Mouse (Mus musculus) liver, embryonic 16.5 days (tissue): ENCODE measurements around the gene Mab21l3. TPM values are rescaled to one million over a fixed set of nuclear protein-coding genes. Genes with fewer than 3 reads are reported as not detected.
A peak's percentile ranks its signal among the peaks of the same experiment; 100 is the strongest.

Source experiments
- ATAC-seq: fragments of 200-750 bp; cut with Nextera tagmentation; 2 replicates; pipeline ENCODE4 v1.8.0; 2017; ENCODE audit warnings: low read depth, mild to moderate bottlenecking, moderate number of reproducible peaks, moderate library complexity
- H3K27ac ChIP-seq: fragments of 300-500 bp; sonication (generic); 2 replicates; pipeline ENCODE4 v1.5.1; 2014; ENCODE audit warnings: mild to moderate bottlenecking, low read length
- H3K27me3 ChIP-seq: fragments of 300-500 bp; sonication (generic); 2 replicates; pipeline ENCODE4 v1.6.1; 2014; ENCODE audit warnings: low read depth, low read length, mixed read lengths; ENCODE audit not compliant: control insufficient read depth, insufficient read depth
- H3K36me3 ChIP-seq: fragments of 300-500 bp; sonication (generic); 2 replicates; pipeline ENCODE4 v1.6.1; 2014; ENCODE audit warnings: mild to moderate bottlenecking; ENCODE audit not compliant: control insufficient read depth, insufficient read depth
- H3K4me1 ChIP-seq: fragments of 300-500 bp; sonication (generic); 2 replicates; pipeline ENCODE4 v1.6.1; 2014; ENCODE audit warnings: low read depth, low read length, mixed read lengths; ENCODE audit not compliant: control insufficient read depth
- H3K4me2 ChIP-seq: fragments of 300-500 bp; sonication (generic); 2 replicates; pipeline ENCODE4 v1.6.1; 2014; ENCODE audit warnings: low read depth, low read length, mixed read lengths
- H3K4me3 ChIP-seq: fragments of 300-500 bp; sonication (generic); 2 replicates; pipeline ENCODE4 v1.5.1; 2014; ENCODE audit warnings: low read depth, mild to moderate bottlenecking, low read length
- H3K9ac ChIP-seq: fragments of 300-500 bp; sonication (generic); 2 replicates; pipeline ENCODE4 v1.6.1; 2014; ENCODE audit warnings: low read depth, low read length
- H3K9me3 ChIP-seq: fragments of 300-500 bp; sonication (generic); replicated peaks from 2 replicates; pipeline ENCODE4 v1.6.1; 2016; ENCODE audit warnings: low read length; ENCODE audit not compliant: control insufficient read depth
- WGBS: fragments of 180-500 bp; shearing (Covaris S2); extraction: QIAGEN DNeasy Blood & Tissue Kit; methylation state at CpG from one replicate; pipeline ENCODE4 v1.1.7; 2014; ENCODE audit not compliant: insufficient replicate concordance; 5-methylcytosine and 5-hydroxymethylcytosine counted together
- polyA plus RNA-seq: library from polyadenylated mRNA; unstranded; fragments of >200 nt; fragmentation: Nextera tagmentation; extraction: Ambion mirVana; gene quantifications from 2 replicates; pipeline ENCODE4 v1.2.1, GENCODE M21; 2015

Mab21l3 gene
- polyA plus RNA-seq, 1 experiment from 2014 or later = 0.07 TPM

DNA sequence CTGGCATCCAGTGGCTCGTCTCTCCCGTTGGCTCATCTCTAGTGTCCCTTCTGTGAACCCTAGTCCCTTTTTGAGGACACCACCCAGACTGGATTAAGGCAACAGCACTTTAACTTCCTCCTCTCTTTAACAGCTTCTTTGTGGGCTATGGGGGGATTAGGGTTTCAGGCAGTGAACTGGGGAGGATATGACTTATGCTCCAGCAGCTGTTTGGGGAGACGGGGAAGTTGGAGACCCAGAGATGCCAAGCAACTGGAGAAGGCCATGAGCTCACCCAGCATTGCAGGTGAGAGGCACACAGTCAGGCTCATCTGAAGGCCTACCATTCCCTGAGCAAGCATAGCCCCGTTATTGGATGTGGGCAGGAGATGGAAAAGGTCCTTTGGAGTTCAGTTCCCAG lies 36.8 kb downstream of the Mab21l3 start:
- 50% methylated on average over 4 of the region's 4 CpGs for WGBS

DNA sequence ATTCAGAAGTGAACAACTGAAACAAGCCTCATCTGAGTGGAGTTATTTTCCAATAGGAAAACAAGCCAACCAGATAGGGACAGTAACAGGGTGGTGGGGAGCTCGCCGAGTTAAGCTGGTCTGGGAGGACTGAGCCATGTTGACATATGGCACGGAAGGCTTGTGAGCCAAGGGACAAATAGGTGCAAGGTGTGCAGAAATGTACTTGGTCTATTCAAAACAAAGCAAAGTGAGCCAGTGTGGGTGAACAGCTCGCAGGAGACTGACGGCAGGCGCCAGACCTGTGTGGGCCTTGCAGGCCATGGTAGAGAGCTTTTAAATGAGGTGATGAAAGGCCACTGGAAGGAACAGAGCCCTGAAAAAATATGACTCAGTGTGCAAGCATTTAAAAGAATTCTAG lies 41.1 kb downstream of the Mab21l3 start:
- Histone ChIP-seq H3K9me3 (no peaks in the 10 kb centered on the region), H3K4me2 (no peak overlapping the region), H3K27ac (no peak overlapping the region), H3K27me3 (no peaks in the 10 kb centered on the region), H3K4me3 (no peak overlapping the region), H3K4me1 (no peaks in the 10 kb centered on the region; the same call in 1 of the 2 replicates), H3K36me3 (no peaks in the 10 kb centered on the region), H3K9ac (no peak overlapping the region)
- WGBS = 71% methylated on average over 6 of the region's 6 CpGs
- no peak for ATAC-seq

More for the DNA sequence above, 36.8 kb downstream of the Mab21l3 start:
- Histone ChIP-seq H3K4me3 (no peak overlapping the region), H3K4me1 (no peaks in the 10 kb centered on the region), H3K4me2 (no peak overlapping the region), H3K9me3 (no peaks in the 10 kb centered on the region), H3K27ac (no peak overlapping the region), H3K27me3 (no peaks in the 10 kb centered on the region), H3K9ac (no peak overlapping the region), H3K36me3 (no peaks in the 10 kb centered on the region)
- ATAC-seq = no peak

DNA sequence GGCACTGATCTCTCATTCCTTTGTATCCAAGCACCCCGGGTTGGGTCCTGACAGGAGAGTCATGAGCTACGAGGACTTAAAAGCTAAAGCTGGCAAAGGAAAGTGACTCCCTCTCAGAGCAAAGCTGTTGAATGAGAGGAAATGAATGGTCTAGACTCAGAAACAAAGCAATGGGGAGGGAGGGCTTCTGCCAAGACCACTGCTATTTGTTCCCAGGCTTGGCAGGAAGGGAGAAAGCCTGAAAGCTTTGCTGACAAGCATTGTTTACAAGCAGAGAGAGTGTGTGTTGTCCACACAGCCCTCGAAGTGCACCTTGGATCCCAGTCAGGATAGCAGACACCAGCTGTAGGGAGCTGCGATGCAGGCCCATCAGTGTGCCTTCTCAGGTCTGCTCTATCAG lies 41.8 kb downstream of the Mab21l3 start:
- Histone ChIP-seq H3K4me1 (no peaks in the 10 kb centered on the region; the same call in 1 of the 2 replicates), H3K9me3 (no peaks in the 10 kb centered on the region), H3K27ac (no peak overlapping the region), H3K36me3 (no peaks in the 10 kb centered on the region), H3K4me2 (no peak overlapping the region), H3K4me3 (no peak overlapping the region), H3K9ac (no peak overlapping the region), H3K27me3 (no peaks in the 10 kb centered on the region)
- 52% methylated on average over 4 of the region's 4 CpGs for WGBS
- no peak for ATAC-seq

DNA sequence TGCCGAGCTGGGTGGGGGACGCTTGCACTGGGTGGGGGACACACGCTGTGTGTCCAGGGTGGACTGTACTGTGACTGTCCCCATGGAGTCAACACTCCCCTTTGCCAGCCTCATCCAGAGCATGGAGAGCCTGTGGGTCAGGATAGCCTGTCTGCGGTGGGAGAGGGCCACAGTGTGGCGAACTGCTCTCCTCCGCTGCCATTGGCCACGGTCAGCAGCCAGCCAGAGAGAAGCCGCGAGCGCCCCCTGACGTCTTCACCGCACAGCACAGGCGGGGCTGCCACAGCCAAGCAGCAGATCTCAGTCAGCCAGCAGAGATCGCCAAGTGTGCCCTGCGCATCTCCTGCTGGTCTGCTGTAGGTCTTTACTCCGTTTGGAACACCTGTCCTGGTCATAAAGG lies 42.6 kb downstream of the Mab21l3 start:
- H3K4me2 ChIP-seq = 0 out of 2 replicates have a peak overlapping the region, but pooled peaks have one; percentile 8
- H3K27ac ChIP-seq = no peak overlapping the region
- no peaks in the 10 kb centered on the region for H3K27me3 ChIP-seq
- no peaks in the 10 kb centered on the region for H3K9me3 ChIP-seq
- WGBS = 9% methylated on average over 16 of the region's 16 CpGs
- no peak overlapping the region for H3K4me3 ChIP-seq
- H3K36me3 ChIP-seq = no peaks in the 10 kb centered on the region
- H3K9ac ChIP-seq = no peak overlapping the region
- no peaks in the 10 kb centered on the region; the same call in 1 of the 2 replicates for H3K4me1 ChIP-seq
- peak; percentile 75 for ATAC-seq

DNA sequence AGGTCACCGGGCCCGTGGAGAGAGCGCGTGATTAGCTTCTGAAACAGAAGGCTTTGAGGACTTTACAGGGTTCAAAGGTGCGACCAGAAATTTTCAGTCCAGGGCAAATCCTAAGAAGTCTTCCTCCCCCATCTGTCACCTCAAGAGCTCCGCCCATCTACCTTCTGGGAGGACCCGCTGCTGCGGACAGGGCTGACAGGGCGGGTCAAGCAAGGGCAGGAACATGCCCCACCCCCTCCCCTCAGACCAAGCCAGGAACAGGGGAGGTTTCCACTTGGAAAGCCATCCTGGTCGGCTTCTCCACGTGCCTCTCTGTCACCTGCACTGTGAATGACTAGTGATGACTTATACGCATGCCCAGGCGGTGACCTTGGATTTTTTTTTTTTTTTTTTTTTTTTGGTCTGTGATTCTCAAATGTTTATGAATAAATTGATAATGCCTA lies 43.2 kb downstream of the Mab21l3 start:
- Histone ChIP-seq H3K9me3 (no peaks in the 10 kb centered on the region), H3K4me3 (no peak overlapping the region), H3K9ac (no peak overlapping the region), H3K4me1 (no peaks in the 10 kb centered on the region; the same call in 1 of the 2 replicates), H3K36me3 (no peaks in the 10 kb centered on the region), H3K4me2 (no peak overlapping the region), H3K27me3 (no peaks in the 10 kb centered on the region), H3K27ac (no peak overlapping the region)
- 27% methylated on average over 13 of the region's 13 CpGs for WGBS
- peak; percentile 43 for ATAC-seq

DNA sequence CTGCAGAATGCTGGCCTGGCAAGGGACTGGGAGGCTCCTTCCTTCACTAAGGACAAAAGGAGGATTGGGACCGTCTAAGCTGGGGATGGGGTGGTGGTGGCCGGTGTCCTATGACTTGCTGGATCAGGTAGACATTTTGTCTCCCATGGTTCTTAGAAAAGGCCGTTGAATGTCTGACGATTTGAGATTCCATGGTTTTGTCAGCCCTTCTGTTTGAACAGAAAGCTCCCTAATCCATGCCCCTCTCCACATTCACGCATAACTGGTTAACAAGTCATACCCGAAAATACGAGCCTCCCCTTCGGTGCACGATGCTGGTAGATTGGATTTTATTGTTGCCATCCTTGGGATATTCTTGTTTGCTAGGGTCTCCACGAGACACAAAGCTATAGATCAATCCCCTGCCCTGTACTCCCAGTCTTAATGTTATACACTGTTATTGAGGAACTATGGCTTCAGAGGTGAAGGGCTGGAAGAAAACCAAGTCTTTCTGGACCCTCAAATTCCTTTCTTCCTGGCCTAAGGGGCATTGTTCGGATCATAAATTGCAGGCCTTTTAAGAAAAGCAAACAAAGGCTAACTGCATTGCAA lies 43.7 kb downstream of the Mab21l3 start:
- 62% methylated on average over 11 of the region's 11 CpGs for WGBS
- no peak overlapping the region for H3K4me2 ChIP-seq
- no peaks in the 10 kb centered on the region; the same call in 1 of the 2 replicates for H3K4me1 ChIP-seq
- H3K27ac ChIP-seq = 0 out of 2 replicates have a peak overlapping the region, but pooled peaks have one; percentile 0
- H3K36me3 ChIP-seq = no peaks in the 10 kb centered on the region
- ATAC-seq = no peak
- H3K27me3 ChIP-seq = no peaks in the 10 kb centered on the region
- no peak overlapping the region for H3K9ac ChIP-seq
- H3K4me3 ChIP-seq = no peak overlapping the region
- H3K9me3 ChIP-seq = no peaks in the 10 kb centered on the region

DNA sequence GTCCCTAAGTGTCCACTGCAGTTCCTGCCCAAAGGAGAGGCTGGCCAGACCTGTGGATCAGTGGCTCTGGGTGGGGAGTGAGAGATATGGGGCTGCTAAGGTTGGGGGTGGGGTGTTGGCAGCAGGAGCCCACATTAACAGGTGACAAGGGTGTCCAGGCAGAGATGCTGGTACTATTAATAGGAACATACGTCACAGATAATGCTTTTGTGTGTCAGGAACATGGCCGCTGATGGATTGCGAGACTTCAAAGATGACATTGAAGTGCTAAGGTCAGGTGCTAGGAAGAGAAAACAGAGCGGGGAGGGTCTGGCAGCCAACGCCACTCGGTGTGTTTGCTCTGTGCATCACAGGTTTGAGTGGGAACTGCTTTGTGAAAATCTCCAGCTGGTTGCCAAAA lies 44.4 kb downstream of the Mab21l3 start:
- Histone ChIP-seq H3K27me3 (no peaks in the 10 kb centered on the region), H3K4me1 (no peaks in the 10 kb centered on the region; the same call in 1 of the 2 replicates), H3K9ac (no peak overlapping the region), H3K4me2 (no peak overlapping the region), H3K9me3 (no peaks in the 10 kb centered on the region), H3K27ac (no peak overlapping the region), H3K36me3 (no peaks in the 10 kb centered on the region), H3K4me3 (no peak overlapping the region)
- 64% methylated on average over 6 of the region's 6 CpGs for WGBS
- 0 out of 2 replicates have a peak, but pooled peaks have one; percentile 25 for ATAC-seq

DNA sequence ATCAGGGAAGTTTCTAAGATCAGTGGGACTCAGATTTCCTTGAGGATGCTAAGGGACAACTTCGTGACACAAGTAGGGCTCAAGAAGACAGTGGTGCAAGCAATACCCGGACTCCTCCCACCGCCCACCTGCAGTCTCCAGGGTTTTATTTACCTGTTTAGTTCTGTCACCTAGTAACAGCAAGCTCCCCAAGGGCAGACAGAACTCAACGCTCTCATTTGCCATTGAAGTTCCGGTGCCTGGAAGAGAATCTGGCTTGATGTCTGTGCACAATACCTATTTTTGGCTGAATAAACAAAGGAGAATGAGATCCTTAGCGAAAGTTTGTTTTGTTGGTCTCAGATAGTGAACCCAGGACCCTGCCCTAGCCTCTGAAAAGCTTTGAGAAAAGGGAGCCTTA lies 45.0 kb downstream of the Mab21l3 start:
- no peak overlapping the region for H3K9ac ChIP-seq
- H3K27ac ChIP-seq = no peak overlapping the region
- no peaks in the 10 kb centered on the region for H3K36me3 ChIP-seq
- ATAC-seq = no peak
- no peaks in the 10 kb centered on the region for H3K9me3 ChIP-seq
- no peaks in the 10 kb centered on the region; the same call in 1 of the 2 replicates for H3K4me1 ChIP-seq
- 56% methylated on average over 6 of the region's 6 CpGs for WGBS
- H3K4me2 ChIP-seq = no peak overlapping the region
- no peak overlapping the region for H3K4me3 ChIP-seq
- H3K27me3 ChIP-seq = no peaks in the 10 kb centered on the region

DNA sequence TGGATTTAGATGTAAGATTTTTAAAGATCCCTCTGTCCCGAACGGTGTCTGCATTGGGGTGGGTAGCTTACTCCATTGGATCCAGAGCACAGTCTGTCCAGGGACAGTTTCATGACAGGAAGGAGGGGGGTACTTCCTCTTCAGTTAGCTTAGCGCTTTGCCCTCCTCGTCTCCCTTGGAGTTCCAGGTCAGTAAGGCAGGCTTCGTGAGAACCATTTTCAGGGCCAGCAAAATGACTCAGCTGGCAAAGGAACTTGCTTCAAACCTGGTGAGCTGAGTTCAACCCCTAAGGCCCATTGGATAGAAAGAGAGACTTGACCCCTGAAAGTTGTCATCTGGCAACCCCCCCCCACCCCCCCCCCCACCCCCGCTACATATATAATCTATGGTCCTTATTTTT lies 46.0 kb downstream of the Mab21l3 start:
- H3K9ac ChIP-seq = no peak overlapping the region
- 44% methylated on average over 6 of the region's 6 CpGs for WGBS
- no peak for ATAC-seq

More for the DNA sequence above, 46.0 kb downstream of the Mab21l3 start:
- H3K4me2 ChIP-seq = no peak overlapping the region
- H3K27me3 ChIP-seq = no peaks in the 10 kb centered on the region
- no peaks in the 10 kb centered on the region for H3K9me3 ChIP-seq
- no peak overlapping the region for H3K4me3 ChIP-seq
- H3K4me1 ChIP-seq = no peaks in the 10 kb centered on the region; the same call in 1 of the 2 replicates
- no peaks in the 10 kb centered on the region for H3K36me3 ChIP-seq
- H3K27ac ChIP-seq = no peak overlapping the region
